23 mouse cellular contexts compared by ENCODE assay signal in the genomic region with DNA sequence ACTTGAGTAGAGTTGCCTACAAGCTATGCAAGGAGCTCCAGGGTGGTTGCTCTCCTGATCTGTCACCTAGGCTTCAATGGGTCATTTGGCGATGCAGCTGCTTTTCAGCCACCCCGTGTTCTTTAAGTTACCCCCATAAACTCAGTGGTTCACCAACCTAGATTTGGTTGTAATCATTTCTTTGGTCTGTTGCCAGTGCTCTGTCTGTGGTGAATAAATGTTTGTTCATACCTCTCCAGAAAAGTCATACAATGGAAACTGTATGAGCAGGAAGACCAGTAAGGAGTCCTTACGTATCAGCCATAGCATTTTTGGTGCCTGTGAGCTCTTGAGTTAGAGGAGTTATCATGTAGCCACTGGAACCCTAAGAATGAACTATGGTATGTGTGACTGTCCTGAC. TPM values are rescaled to one million over a fixed set of nuclear protein-coding genes. Genes with fewer than 3 reads are reported as not detected.
DNase-seq lines count a peak whose midpoint lies in the region; ATAC-seq lines count a peak whose summit lies in the region.
"Had no signal": no experiment of that assay in that cellular context is flagged by ENCODE, and none has a peak within 500 bp of the region (broad histone marks: within the 10 kb centered on the region; RNA-seq: fewer than 3 reads in every experiment).

No protein-coding gene starts in this region.

- no peak overlapping the region for H3K9ac ChIP-seq in liver, embryonic 15.5 days
- no peak overlapping the region for H3K9ac ChIP-seq in liver, embryonic 11.5 days (ENCODE audit: low read depth, low read length)
- no peak overlapping the region for H3K9ac ChIP-seq in lung, embryonic 15.5 days
- H3K9ac ChIP-seq in midbrain, embryonic 11.5 days (ENCODE audit: low read length) = no peak overlapping the region
- H3K9ac ChIP-seq in midbrain, embryonic 14.5 days (replicated peaks; ENCODE audit: low read length) = no peak overlapping the region
- H3K9ac ChIP-seq: forebrain, embryonic 13.5 days; hindbrain, embryonic 12.5 days; hindbrain, embryonic 15.5 days had no signal

- peak overlapping the region; percentile 29; the same call in 1 of the 2 replicates for H3K27ac ChIP-seq in liver, embryonic 15.5 days (replicated peaks)
- H3K27ac ChIP-seq in liver, embryonic 11.5 days (ENCODE audit: low read depth, low read length) = no peak overlapping the region
- 0 out of 2 replicates have a peak overlapping the region, but pooled peaks have one; percentile 20 for H3K27ac ChIP-seq in lung, embryonic 15.5 days
- H3K27ac ChIP-seq in midbrain, embryonic 11.5 days (ENCODE audit: low read depth, low read length) = no peak overlapping the region
- H3K27ac ChIP-seq in midbrain, embryonic 14.5 days (replicated peaks; ENCODE audit: low read depth, low read length) = no peak overlapping the region
- H3K27ac ChIP-seq: forebrain, embryonic 10.5 days; gastrocnemius, adult 2 months; hindbrain, embryonic 12.5 days; hindbrain, embryonic 15.5 days had no signal

- no peak for DNase-seq in liver, embryonic 11.5 days (ENCODE audit: low spot score)
- no peak for DNase-seq in lung, postnatal 25 days (ENCODE audit: low spot score)
- DNase-seq in midbrain, embryonic 11.5 days (ENCODE audit: low spot score, missing footprints) = peak; percentile 56
- DNase-seq in midbrain, embryonic 14.5 days = no peak
- DNase-seq: adrenal gland, postnatal 10 days; adrenal gland, postnatal 36 days; B cell, adult 2 months; cerebellum, adult 18-20 months; cerebellum, adult 9-10 months; cerebellum, postnatal 14 days; gastrocnemius, adult 2 months; gastrocnemius, postnatal 14 days had no signal

- ATAC-seq in liver, embryonic 15.5 days (ENCODE audit: insufficient read depth) = no peak
- ATAC-seq in liver, embryonic 11.5 days (replicated peaks; ENCODE audit: low FRiP score) = no peak
- ATAC-seq in lung, embryonic 15.5 days (ENCODE audit: borderline replicate concordance, extremely low read depth, low FRiP score, low TSS enrichment) = no peak
- no peak for ATAC-seq in midbrain, embryonic 11.5 days (ENCODE audit: low FRiP score)
- ATAC-seq in midbrain, embryonic 14.5 days (ENCODE audit: low FRiP score, low TSS enrichment) = no peak
- ATAC-seq: forebrain, embryonic 13.5 days; forebrain, embryonic 16.5 days; Patski had no signal

- H3K27me3 ChIP-seq in liver, embryonic 15.5 days = no peaks in the 10 kb centered on the region
- H3K27me3 ChIP-seq in liver, embryonic 11.5 days (replicated peaks; ENCODE audit: control insufficient read depth, insufficient read depth, low read length) = no peaks in the 10 kb centered on the region
- no peaks in the 10 kb centered on the region for H3K27me3 ChIP-seq in lung, embryonic 15.5 days
- H3K27me3 ChIP-seq in midbrain, embryonic 11.5 days (ENCODE audit: control insufficient read depth, insufficient read depth, low read length) = no peaks in the 10 kb centered on the region
- H3K27me3 ChIP-seq in midbrain, embryonic 14.5 days (ENCODE audit: control insufficient read depth, insufficient read depth, low read length) = no peaks in the 10 kb centered on the region
- H3K27me3 ChIP-seq: CH12.LX; forebrain, embryonic 13.5 days; hindbrain, embryonic 12.5 days; hindbrain, embryonic 15.5 days; Patski had no signal

- no peaks in the 10 kb centered on the region for H3K9me3 ChIP-seq in liver, embryonic 15.5 days (replicated peaks)
- H3K9me3 ChIP-seq in liver, embryonic 11.5 days (ENCODE audit: control insufficient read depth, low read length) = no peaks in the 10 kb centered on the region
- H3K9me3 ChIP-seq in lung, embryonic 15.5 days = no peaks in the 10 kb centered on the region
- H3K9me3 ChIP-seq in midbrain, embryonic 11.5 days (ENCODE audit: control insufficient read depth, low read length) = no peaks in the 10 kb centered on the region
- H3K9me3 ChIP-seq in midbrain, embryonic 14.5 days (ENCODE audit: control insufficient read depth, low read length) = no peaks in the 10 kb centered on the region
- H3K9me3 ChIP-seq: forebrain, embryonic 10.5 days; forebrain, embryonic 13.5 days; hindbrain, embryonic 12.5 days; hindbrain, embryonic 15.5 days had no signal

- no peak overlapping the region for H3K4me3 ChIP-seq in liver, embryonic 15.5 days (replicated peaks)
- no peak overlapping the region for H3K4me3 ChIP-seq in liver, embryonic 11.5 days (ENCODE audit: low read depth, low read length)
- H3K4me3 ChIP-seq in lung, embryonic 15.5 days = no peak overlapping the region
- no peak overlapping the region for H3K4me3 ChIP-seq in midbrain, embryonic 11.5 days (ENCODE audit: low read depth, low read length)
- no peak overlapping the region for H3K4me3 ChIP-seq in midbrain, embryonic 14.5 days (replicated peaks; ENCODE audit: low read depth, low read length)
- H3K4me3 ChIP-seq: forebrain, embryonic 10.5 days; forebrain, embryonic 13.5 days; gastrocnemius, adult 2 months; hindbrain, embryonic 12.5 days; hindbrain, embryonic 15.5 days had no signal

- H3K36me3 ChIP-seq in liver, embryonic 15.5 days (replicated peaks) = no peaks in the 10 kb centered on the region
- no peaks in the 10 kb centered on the region for H3K36me3 ChIP-seq in liver, embryonic 11.5 days (ENCODE audit: control insufficient read depth, insufficient read depth, low read length)
- H3K36me3 ChIP-seq in lung, embryonic 15.5 days = no peaks in the 10 kb centered on the region
- no peaks in the 10 kb centered on the region for H3K36me3 ChIP-seq in midbrain, embryonic 11.5 days (ENCODE audit: control insufficient read depth, insufficient read depth, low read length)
- H3K36me3 ChIP-seq in midbrain, embryonic 14.5 days (ENCODE audit: control insufficient read depth, insufficient read depth, low read length) = no peaks in the 10 kb centered on the region
- H3K36me3 ChIP-seq: forebrain, embryonic 10.5 days; G1E; hindbrain, embryonic 12.5 days; hindbrain, embryonic 15.5 days had no signal

- 53% methylated on average over 3 of the region's 3 CpGs for WGBS in liver, embryonic 15.5 days (ENCODE audit: insufficient replicate concordance)
- WGBS in liver, embryonic 11.5 days = 76% methylated on average over 3 of the region's 3 CpGs
- 56% methylated on average over 3 of the region's 3 CpGs for WGBS in lung, embryonic 15.5 days
- 96% methylated on average over 3 of the region's 3 CpGs for WGBS in midbrain, embryonic 11.5 days
- WGBS in midbrain, embryonic 14.5 days = 96% methylated on average over 3 of the region's 3 CpGs

- peak overlapping the region; percentile 16; the same call in 1 of the 2 replicates for H3K4me2 ChIP-seq in liver, embryonic 15.5 days
- H3K4me2 ChIP-seq in liver, embryonic 11.5 days = no peak overlapping the region
- no peak overlapping the region for H3K4me2 ChIP-seq in lung, embryonic 15.5 days
- H3K4me2 ChIP-seq in midbrain, embryonic 11.5 days = no peak overlapping the region
- H3K4me2 ChIP-seq in midbrain, embryonic 14.5 days (ENCODE audit: low read length) = no peak overlapping the region
- H3K4me2 ChIP-seq: forebrain, embryonic 13.5 days; heart, embryonic 11.5 days; hindbrain, embryonic 12.5 days; hindbrain, embryonic 15.5 days had no signal

- H3K4me1 ChIP-seq in liver, embryonic 15.5 days (replicated peaks) = peaks cover 19% of the 10 kb centered on the region; the same call in 1 of the 2 replicates
- peaks cover 2% of the 10 kb centered on the region; the same call in 1 of the 2 replicates for H3K4me1 ChIP-seq in liver, embryonic 11.5 days (replicated peaks; ENCODE audit: control insufficient read depth, insufficient read depth, low read length)
- peaks cover 65% of the 10 kb centered on the region for H3K4me1 ChIP-seq in lung, embryonic 15.5 days
- peaks cover 3% of the 10 kb centered on the region for H3K4me1 ChIP-seq in midbrain, embryonic 11.5 days (ENCODE audit: control insufficient read depth, insufficient read depth, low read length)
- peaks cover 10% of the 10 kb centered on the region for H3K4me1 ChIP-seq in midbrain, embryonic 14.5 days (ENCODE audit: control insufficient read depth, insufficient read depth, low read length)

RNA-seq across cellular contexts. Expression of gene Pard3, which starts 17.6 kb away (rescaled TPM):
- polyA plus RNA-seq in liver, embryonic 15.5 days (2015; fragmentation: Nextera tagmentation; extraction: Ambion mirVana) = 6.3 and 7.6 TPM in 2 replicates
- polyA plus RNA-seq in liver, embryonic 11.5 days (2014; fragmentation: Nextera tagmentation; extraction: Ambion mirVana) = 12.5 and 14.5 TPM in 2 replicates
- 21.9 and 23.9 TPM in 2 replicates for polyA plus RNA-seq in lung, embryonic 15.5 days (2015; fragmentation: Nextera tagmentation; extraction: Ambion mirVana)
- 28.3 and 30.4 TPM in 2 replicates for polyA plus RNA-seq in midbrain, embryonic 11.5 days (2014; fragmentation: Nextera tagmentation; extraction: Ambion mirVana)
- polyA plus RNA-seq in midbrain, embryonic 14.5 days (2014; fragmentation: Nextera tagmentation; extraction: Ambion mirVana) = 16.7 and 27.3 TPM in 2 replicates
- polyA plus RNA-seq: G1E had no signal

Comparison
In these comparisons a context has a peak if more than half of its experiments do, and no peak if none do; other contexts are left out.
1. H3K27ac ChIP-seq: peak in liver, embryonic 15.5 days (single experiment) and lung, embryonic 15.5 days (single experiment); none in liver, embryonic 11.5 days (single experiment), midbrain, embryonic 11.5 days (single experiment) and midbrain, embryonic 14.5 days (single experiment).